Mouse (Mus musculus) embryonic facial prominence, embryonic 14.5 days (tissue): Measurements from ENCODE around the gene Hist1h1d. TPM values are rescaled to one million over a fixed set of nuclear protein-coding genes. Genes with fewer than 3 reads are reported as not detected.

Experiments used
- ATAC-seq: fragments of 200-750 bp; cut with Nextera tagmentation; 2 replicates; pipeline ENCODE4 v1.8.0; 2017; ENCODE audit warnings: low read depth, moderate number of reproducible peaks, moderate TSS enrichment
- DNase-seq: peaks from one replicate; pipeline ENCODE4 v3.0.0-alpha.2; 2015; ENCODE audit warnings: low spot score
- H3K27ac ChIP-seq: fragments of 300-500 bp; sonication (generic); replicated peaks from 2 replicates; pipeline ENCODE4 v1.5.1; 2014; ENCODE audit warnings: low read depth, mild to moderate bottlenecking, low read length, moderate library complexity
- H3K27me3 ChIP-seq: fragments of 300-500 bp; sonication (generic); replicated peaks from 2 replicates; pipeline ENCODE4 v1.6.1; 2014; ENCODE audit warnings: low read length; ENCODE audit not compliant: control insufficient read depth, insufficient read depth
- H3K36me3 ChIP-seq: fragments of 300-500 bp; sonication (generic); 2 replicates; pipeline ENCODE4 v1.6.1; 2014; ENCODE audit warnings: low read length, mixed read lengths; ENCODE audit not compliant: control insufficient read depth, insufficient read depth
- H3K4me1 ChIP-seq: fragments of 300-500 bp; sonication (generic); 2 replicates; pipeline ENCODE4 v1.6.1; 2014; ENCODE audit warnings: antibody characterized with exemption, low read length; ENCODE audit not compliant: control insufficient read depth, insufficient read depth
- H3K4me2 ChIP-seq: fragments of 300-500 bp; sonication (generic); 2 replicates; pipeline ENCODE4 v1.6.1; 2014; ENCODE audit warnings: low read depth, mild to moderate bottlenecking, low read length, moderate library complexity, mixed read lengths
- H3K4me3 ChIP-seq: fragments of 300-500 bp; sonication (generic); 2 replicates; pipeline ENCODE4 v1.5.1; 2014; ENCODE audit warnings: low read depth, mild to moderate bottlenecking, low read length
- H3K9ac ChIP-seq: fragments of 300-500 bp; sonication (generic); 2 replicates; pipeline ENCODE4 v1.6.1; 2014; ENCODE audit warnings: low read depth, mild to moderate bottlenecking, low read length, moderate library complexity, mixed read lengths
- H3K9me3 ChIP-seq: fragments of 300-500 bp; sonication (generic); 2 replicates; pipeline ENCODE4 v1.6.1; 2016; ENCODE audit warnings: low read length; ENCODE audit not compliant: control insufficient read depth
- WGBS: fragments of 180-500 bp; shearing (Covaris S2); extraction: QIAGEN DNeasy Blood & Tissue Kit; methylation state at CpG from one replicate; pipeline ENCODE4 v1.1.7; 2014; 5-methylcytosine and 5-hydroxymethylcytosine counted together
- polyA plus RNA-seq: library from polyadenylated mRNA; unstranded; fragments of >200 nt; fragmentation: Nextera tagmentation; extraction: Ambion mirVana; gene quantifications from 2 replicates; pipeline ENCODE4 v1.2.1, GENCODE M21; 2014

Gene Hist1h1d
- polyA plus RNA-seq, 1 experiment from 2014 or later = 0.60 TPM

DNA sequence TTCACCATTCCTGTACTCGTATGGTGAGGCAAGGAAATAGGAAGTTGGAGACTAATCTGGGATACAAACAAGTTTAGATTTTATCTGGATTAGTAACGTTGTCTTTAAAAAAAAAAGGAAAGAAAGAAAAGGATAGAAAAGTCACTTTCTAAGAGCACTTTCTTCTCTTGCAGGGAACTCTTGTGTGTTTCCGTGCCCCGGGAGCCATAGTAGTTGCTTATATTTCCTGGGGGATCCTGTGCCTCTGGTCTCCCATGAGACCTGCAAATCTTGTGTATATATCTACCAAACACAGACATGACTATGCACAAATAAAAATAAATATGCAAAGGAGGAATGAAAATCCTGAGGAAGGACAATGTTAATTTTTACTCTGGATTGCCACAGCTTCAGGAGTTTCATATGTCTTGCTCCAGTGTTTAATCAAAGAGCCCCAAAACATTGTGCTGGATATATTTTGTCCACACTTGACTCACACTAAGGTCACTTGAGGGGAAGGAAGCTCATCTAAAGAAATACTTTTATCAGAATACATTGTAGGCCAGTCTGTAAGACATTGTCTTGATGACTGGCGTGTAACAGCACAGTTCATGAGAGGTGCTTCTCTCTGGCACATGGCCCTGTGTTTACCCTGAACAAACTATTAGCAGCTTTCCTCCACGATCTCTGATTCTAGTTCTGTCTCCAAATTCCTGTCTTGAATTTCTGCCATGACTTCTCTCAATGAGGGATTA is 24.0 kb downstream of the Hist1h1d start:
- Histone ChIP-seq H3K9ac (peak overlapping the region; percentile 72), H3K27ac (peak overlapping the region; percentile 91), H3K4me2 (peak overlapping the region; percentile 63), H3K4me3 (peak overlapping the region; percentile 43), H3K36me3 (no peaks in the 10 kb centered on the region), H3K9me3 (no peaks in the 10 kb centered on the region), H3K27me3 (no peaks in the 10 kb centered on the region), H3K4me1 (peaks cover 15% of the 10 kb centered on the region)
- DNase-seq = no peak
- WGBS = 33% methylated on average over 6 of the region's 6 CpGs
- ATAC-seq = no peak

DNA sequence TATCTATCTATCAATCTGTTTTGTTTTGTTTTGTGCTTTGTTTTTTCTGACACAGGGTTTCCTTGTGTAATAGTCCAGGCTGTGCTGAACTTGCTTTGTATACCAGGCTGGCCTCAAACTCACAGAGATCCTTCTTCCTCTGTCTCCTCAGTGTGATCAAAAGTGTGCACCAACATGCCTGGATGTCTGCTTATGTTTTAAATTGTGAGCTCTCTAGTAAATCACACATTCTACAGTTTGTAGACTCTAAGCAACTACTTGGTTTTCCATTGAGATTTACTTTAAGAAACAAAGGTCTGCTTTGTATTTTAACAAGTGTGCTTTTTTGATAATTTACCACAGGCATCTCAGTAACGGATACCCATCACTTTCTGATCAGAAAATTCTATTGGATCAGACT is 24.8 kb downstream of the Hist1h1d start:
- Histone ChIP-seq H3K9ac (no peak overlapping the region), H3K27ac (no peak overlapping the region), H3K9me3 (no peaks in the 10 kb centered on the region), H3K4me1 (peaks cover 17% of the 10 kb centered on the region), H3K4me2 (no peak overlapping the region), H3K4me3 (no peak overlapping the region), H3K36me3 (no peaks in the 10 kb centered on the region), H3K27me3 (no peaks in the 10 kb centered on the region)
- 81% methylated on average over 1 of the region's 1 CpGs for WGBS
- DNase-seq (no peak), ATAC-seq (no peak)

DNA sequence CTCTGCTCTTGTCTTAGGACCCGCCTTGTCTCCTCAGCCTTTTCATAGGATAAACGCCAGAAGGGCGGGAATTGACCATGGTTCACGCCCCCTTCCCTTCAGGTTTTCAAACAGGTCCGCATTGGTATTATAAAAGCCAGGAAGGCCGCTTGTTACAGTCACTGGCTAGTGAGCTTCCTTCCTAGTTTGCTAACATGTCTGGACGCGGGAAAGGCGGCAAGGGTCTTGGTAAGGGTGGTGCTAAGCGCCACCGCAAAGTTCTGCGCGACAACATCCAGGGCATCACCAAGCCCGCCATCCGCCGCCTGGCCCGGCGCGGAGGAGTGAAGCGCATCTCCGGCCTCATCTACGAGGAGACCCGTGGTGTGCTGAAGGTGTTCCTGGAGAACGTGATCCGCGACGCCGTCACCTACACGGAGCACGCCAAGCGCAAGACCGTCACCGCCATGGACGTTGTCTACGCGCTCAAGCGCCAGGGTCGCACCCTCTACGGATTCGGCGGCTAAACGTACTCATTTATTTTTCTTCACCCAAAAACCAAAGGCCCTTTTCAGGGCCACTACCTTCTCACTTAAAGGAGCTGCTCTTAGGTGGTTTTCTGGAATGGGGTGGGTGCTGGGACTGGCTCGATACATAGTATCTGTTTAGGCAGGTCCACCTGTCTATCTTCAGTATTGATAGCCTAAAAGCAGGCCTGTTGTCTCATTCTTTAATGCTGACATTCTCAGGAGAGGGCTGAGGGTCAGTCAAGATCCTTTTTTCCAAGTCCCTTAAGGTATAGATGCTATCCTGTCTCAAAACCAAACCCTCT is 28.6 kb downstream of the Hist1h1d start, which contains the start of gene Hist1h4d:
TSS of gene Hist1h4d (plus strand) at position 191 of the 811 bp plus-strand sequence.
- 0% methylated on average over 43 of the region's 43 CpGs for WGBS
- peak within 1 kb of the TSS; percentile 45 for H3K4me3 ChIP-seq
- no peaks in the 10 kb centered on the region for H3K27me3 ChIP-seq
- H3K4me2 ChIP-seq = peak within 1 kb of the TSS; percentile 83
- H3K9me3 ChIP-seq = no peaks in the 10 kb centered on the region
- no peaks in the 10 kb centered on the region for H3K36me3 ChIP-seq
- H3K27ac ChIP-seq = peak within 1 kb of the TSS; percentile 96
- peak; percentile 98 for DNase-seq
- H3K9ac ChIP-seq = peak within 1 kb of the TSS; percentile 76
- peak; percentile 90 for ATAC-seq
- H3K4me1 ChIP-seq = peaks cover 31% of the 10 kb centered on the region

DNA sequence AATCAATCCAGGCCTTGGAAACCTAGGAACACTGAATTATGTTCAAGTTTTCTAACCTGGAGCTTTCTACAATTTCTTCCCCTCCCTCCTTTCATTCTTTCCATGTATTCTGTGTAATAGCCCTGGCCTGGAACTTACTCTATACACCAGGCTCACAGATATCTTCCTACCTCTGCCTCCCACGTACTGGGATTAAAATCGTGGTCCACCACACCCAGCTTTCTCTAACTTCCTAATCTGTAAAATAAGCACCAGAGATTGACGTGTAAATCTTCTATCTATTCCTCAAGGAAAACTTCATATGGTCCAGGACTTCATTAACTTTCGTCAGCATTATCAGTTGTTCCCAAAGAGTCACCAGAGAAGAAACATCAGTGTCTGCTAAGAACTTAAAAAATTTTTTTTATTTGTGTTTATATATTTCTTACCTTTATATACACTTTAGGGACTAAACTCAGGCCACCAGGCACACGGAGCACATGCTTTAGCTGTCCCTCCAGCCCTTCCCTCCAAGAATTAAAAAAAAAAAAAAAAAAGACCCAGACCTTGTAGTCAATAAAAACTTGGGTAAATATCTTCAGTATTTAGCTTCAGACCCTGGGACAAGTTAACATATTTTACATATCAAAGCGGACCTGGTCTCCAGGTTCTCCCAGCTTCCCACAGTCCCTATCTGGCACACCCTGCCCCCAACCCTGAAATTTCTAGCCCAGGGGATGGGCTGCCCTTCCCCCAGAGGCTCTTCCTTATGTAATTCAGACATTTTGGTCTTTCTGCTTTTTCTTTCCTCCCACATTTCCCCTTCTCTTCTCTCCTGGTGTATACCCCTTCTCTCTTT is 29.4 kb downstream of the Hist1h1d start:
- no peaks in the 10 kb centered on the region for H3K27me3 ChIP-seq

DNA sequence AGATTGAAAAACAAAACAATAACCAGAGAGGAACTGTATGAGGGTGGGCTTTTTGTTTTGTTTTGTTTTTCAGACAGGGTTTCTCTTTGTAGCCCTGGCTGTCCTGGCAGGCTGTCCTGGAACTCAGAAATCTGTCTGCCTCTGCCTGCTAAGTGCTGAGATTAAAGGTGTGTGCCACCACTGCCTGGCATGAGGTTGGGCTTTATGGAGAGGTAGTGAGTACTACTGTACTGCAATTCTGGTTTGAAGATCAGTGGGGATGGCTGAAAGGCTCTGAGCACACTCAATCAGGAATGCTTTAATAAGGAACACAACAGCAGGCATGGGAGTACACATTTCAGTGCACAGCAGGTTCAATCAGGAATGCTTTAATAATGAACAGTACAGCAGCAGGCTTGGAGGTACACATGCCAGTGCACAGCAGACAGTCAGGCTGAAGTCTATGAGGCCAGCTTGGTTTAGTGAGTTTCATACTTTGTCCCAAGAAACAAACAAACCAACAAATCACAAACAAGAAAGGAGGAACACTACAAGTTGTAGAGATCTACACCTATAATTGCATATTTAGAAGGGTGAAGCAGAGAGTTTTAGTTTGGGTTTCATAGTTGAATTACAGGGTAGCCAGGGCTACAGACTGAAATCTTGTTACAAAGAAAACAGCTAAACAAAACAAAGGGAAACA is 30.5 kb downstream of the Hist1h1d start:
- Histone ChIP-seq H3K27me3 (no peaks in the 10 kb centered on the region), H3K9me3 (no peaks in the 10 kb centered on the region), H3K27ac (peak overlapping the region; percentile 96), H3K4me2 (peak overlapping the region; percentile 83; the same call in 1 of the 2 replicates), H3K9ac (peak overlapping the region; percentile 8; the same call in 1 of the 2 replicates), H3K4me3 (no peak overlapping the region), H3K36me3 (no peaks in the 10 kb centered on the region), H3K4me1 (peaks cover 27% of the 10 kb centered on the region; the same call in 1 of the 2 replicates)
- DNase-seq (no peak), ATAC-seq (no peak)

More for the DNA sequence above, 29.4 kb downstream of the Hist1h1d start:
- 4% methylated on average over 6 of the region's 6 CpGs for WGBS
- ATAC-seq (no peak), DNase-seq (no peak)
- Histone ChIP-seq H3K4me2 (peak overlapping the region; percentile 83), H3K27ac (peak overlapping the region; percentile 96), H3K4me1 (peaks cover 27% of the 10 kb centered on the region; the same call in 1 of the 2 replicates), H3K36me3 (no peaks in the 10 kb centered on the region), H3K9ac (peak overlapping the region; percentile 76), H3K4me3 (peak overlapping the region; percentile 45), H3K9me3 (no peaks in the 10 kb centered on the region)

DNA sequence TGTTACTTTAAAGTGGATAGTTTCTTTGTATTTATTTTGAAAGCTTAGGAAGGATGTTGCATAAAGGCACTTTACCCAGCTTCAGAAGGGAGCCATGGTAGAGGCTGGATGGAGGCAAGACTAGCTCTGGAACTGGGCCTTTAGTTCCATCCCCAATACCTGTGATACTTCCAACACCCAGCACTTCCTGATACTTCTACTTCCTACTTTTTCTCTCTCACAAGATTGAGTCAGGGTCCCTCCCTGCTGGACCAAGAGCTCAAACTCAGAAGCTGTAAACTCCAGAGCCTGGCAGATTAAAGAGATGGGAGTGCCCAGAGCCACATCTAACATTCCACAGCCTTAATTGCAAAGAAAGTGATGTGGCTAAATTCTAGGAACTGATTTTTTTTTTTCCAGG is 31.3 kb downstream of the Hist1h1d start:
- peaks cover 27% of the 10 kb centered on the region; the same call in 1 of the 2 replicates for H3K4me1 ChIP-seq
- H3K9ac ChIP-seq = peak overlapping the region; percentile 77
- DNase-seq = peak; percentile 34
- H3K36me3 ChIP-seq = no peaks in the 10 kb centered on the region
- H3K27ac ChIP-seq = peak overlapping the region; percentile 96
- H3K4me2 ChIP-seq = peak overlapping the region; percentile 65
- H3K27me3 ChIP-seq = no peaks in the 10 kb centered on the region
- ATAC-seq = no peak
- no peaks in the 10 kb centered on the region for H3K9me3 ChIP-seq
- peak overlapping the region; percentile 45 for H3K4me3 ChIP-seq

DNA sequence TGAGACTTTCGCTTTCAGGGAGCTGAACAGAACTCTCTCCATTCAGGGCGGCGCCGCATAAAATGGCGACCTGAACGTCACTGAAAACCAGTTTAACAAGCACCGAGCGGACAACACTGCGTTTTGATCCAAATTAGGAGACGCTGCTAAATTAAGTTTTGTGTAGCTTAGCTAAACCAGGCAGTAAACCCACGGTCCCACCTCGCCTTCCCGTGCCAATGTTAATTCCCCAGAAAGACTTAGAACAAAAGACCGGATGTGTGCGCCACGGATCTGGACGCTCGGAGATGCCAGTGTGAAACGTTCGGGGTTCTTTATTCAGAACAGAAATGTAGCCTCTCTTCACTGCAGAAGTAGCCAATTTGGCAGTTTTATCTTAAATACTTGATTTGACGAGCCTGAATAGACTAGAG is 32.0 kb downstream of the Hist1h1d start:
- peak overlapping the region; percentile 96 for H3K27ac ChIP-seq
- H3K4me3 ChIP-seq = peak overlapping the region; percentile 45
- peak overlapping the region; percentile 77 for H3K9ac ChIP-seq
- H3K4me1 ChIP-seq = peaks cover 27% of the 10 kb centered on the region; the same call in 1 of the 2 replicates
- H3K4me2 ChIP-seq = peak overlapping the region; percentile 65
- DNase-seq = peak; percentile 86
- under 1% methylated on average over 21 of the region's 21 CpGs for WGBS
- ATAC-seq = no peak
- H3K9me3 ChIP-seq = no peaks in the 10 kb centered on the region
- H3K36me3 ChIP-seq = no peaks in the 10 kb centered on the region
- H3K27me3 ChIP-seq = no peaks in the 10 kb centered on the region
